Mouse (Mus musculus) forebrain, postnatal 0 days (tissue): ENCODE measurements around the gene G6pc3. TPM values are rescaled to one million over a fixed set of nuclear protein-coding genes. Genes with fewer than 3 reads are reported as not detected.

Source experiments
- ATAC-seq: fragments of 200-750 bp; cut with Nextera tagmentation; 2 replicates; pipeline ENCODE4 v1.8.0; 2017; ENCODE audit warnings: mild to moderate bottlenecking, moderate library complexity
- DNase-seq: peaks from one replicate; pipeline ENCODE4 v3.0.0-alpha.2; 2015
- H3K27ac ChIP-seq: fragments of 300-500 bp; sonication (generic); 2 replicates; pipeline ENCODE4 v1.5.1; 2014; ENCODE audit warnings: low read depth, mild to moderate bottlenecking, antibody characterized with exemption, low read length, moderate library complexity, mixed read lengths
- H3K27me3 ChIP-seq: fragments of 300-500 bp; sonication (generic); 2 replicates; pipeline ENCODE4 v1.6.1; 2014; ENCODE audit warnings: mild to moderate bottlenecking, low read length, mixed read lengths; ENCODE audit not compliant: insufficient read depth
- H3K36me3 ChIP-seq: fragments of 300-500 bp; sonication (generic); 2 replicates; pipeline ENCODE4 v1.6.1; 2014; ENCODE audit warnings: mild to moderate bottlenecking, moderate library complexity; ENCODE audit not compliant: insufficient read depth
- H3K4me1 ChIP-seq: fragments of 300-500 bp; sonication (generic); 2 replicates; pipeline ENCODE4 v1.6.1; 2014; ENCODE audit warnings: antibody characterized with exemption; ENCODE audit not compliant: insufficient read depth
- H3K4me2 ChIP-seq: fragments of 300-500 bp; sonication (generic); 2 replicates; pipeline ENCODE4 v1.6.1; 2014; ENCODE audit warnings: low read depth, mild to moderate bottlenecking, moderate library complexity
- H3K4me3 ChIP-seq: fragments of 300-500 bp; sonication (generic); 2 replicates; pipeline ENCODE4 v1.5.1; 2014; ENCODE audit warnings: low read depth, low read length, mixed read lengths
- H3K9ac ChIP-seq: fragments of 300-500 bp; sonication (generic); 2 replicates; pipeline ENCODE4 v1.6.1; 2014; ENCODE audit warnings: mild to moderate bottlenecking
- H3K9me3 ChIP-seq: fragments of 300-500 bp; sonication (generic); 2 replicates; pipeline ENCODE4 v1.6.1; 2016; ENCODE audit warnings: low read length
- CTCF ChIP-seq: sonication (generic); IDR thresholded peaks from 2 replicates; pipeline ENCODE4 v1.5.1; 2016; ENCODE audit warnings: antibody characterized with exemption, control low read depth, low read depth
- WGBS: fragments of 180-500 bp; shearing (Covaris S2); extraction: QIAGEN DNeasy Blood & Tissue Kit; methylation state at CpG from one replicate; pipeline ENCODE4 v1.1.7; 2014; 5-methylcytosine and 5-hydroxymethylcytosine counted together
- polyA plus RNA-seq: library from polyadenylated mRNA; unstranded; fragments of >200 nt; fragmentation: Nextera tagmentation; extraction: Ambion mirVana; gene quantifications from 2 replicates; pipeline ENCODE4 v1.2.1, GENCODE M21; 2015
- total RNA-seq: library from RNA; depleted of rRNA; stranded (reverse); fragments of >200 nt; gene quantifications from 2 replicates; pipeline ENCODE4 v1.2.3, GENCODE M21; 2014

G6pc3 gene
- total and polyA plus RNA-seq, 2 experiments from 2014 or later = 32.0 to 32.1 TPM

DNA sequence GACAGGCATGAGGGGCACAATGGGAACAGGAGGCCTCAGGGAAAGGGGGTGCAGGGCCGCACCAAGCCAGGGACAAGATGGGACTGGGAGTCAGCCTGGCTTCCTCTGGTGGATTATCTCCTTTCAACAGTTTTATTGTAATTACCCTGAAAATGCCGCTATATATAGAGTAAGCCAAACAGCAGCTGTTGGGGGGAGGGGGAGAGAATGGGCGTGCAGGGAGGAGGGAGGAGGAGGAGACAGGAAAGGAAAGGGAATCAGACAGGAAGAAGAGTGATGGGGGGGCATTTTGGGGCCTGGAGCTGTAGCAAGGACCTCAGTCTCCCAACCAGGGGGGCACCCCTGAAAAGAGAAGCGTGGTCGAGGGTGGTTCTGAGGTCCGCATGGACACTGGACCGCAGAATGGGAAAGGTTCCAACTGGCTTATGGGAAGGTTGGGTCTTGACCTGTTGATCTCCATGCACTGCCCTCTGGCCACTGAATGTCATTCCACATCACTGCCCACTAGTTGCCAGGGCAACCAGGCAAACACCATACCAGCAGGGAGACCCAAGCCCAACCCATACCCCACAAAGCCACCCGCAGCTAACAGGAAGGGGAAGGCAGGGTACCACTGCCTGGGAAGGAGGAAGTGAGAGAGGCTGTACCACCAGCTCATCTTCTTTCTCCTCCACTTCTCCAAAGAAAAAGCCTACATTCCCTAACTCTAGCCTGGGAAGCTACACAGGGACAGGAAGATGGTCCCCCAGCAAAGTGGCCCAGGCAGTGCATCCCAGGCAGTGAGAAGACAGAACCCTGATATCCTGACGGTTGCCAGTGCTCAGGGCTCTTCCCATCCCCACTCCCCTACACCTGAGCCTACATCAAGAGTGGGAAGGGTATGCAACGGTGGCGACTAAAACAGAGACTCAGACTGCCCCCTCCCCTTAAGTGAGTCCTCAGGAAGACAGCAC is 18.7 kb downstream of the G6pc3 start:
- no peak for TF ChIP-seq CTCF
- peak overlapping the region; percentile 81 for H3K27ac ChIP-seq
- H3K9me3 ChIP-seq = no peaks in the 10 kb centered on the region
- peaks cover 22% of the 10 kb centered on the region for H3K4me1 ChIP-seq
- H3K9ac ChIP-seq = 0 out of 2 replicates have a peak overlapping the region, but pooled peaks have one; percentile 22
- DNase-seq (peak; percentile 73), ATAC-seq (peak; percentile 77)
- peaks cover 35% of the 10 kb centered on the region for H3K36me3 ChIP-seq
- no peaks in the 10 kb centered on the region for H3K27me3 ChIP-seq
- 38% methylated on average over 11 of the region's 11 CpGs for WGBS
- no peak overlapping the region for H3K4me2 ChIP-seq
- H3K4me3 ChIP-seq = no peak overlapping the region

DNA sequence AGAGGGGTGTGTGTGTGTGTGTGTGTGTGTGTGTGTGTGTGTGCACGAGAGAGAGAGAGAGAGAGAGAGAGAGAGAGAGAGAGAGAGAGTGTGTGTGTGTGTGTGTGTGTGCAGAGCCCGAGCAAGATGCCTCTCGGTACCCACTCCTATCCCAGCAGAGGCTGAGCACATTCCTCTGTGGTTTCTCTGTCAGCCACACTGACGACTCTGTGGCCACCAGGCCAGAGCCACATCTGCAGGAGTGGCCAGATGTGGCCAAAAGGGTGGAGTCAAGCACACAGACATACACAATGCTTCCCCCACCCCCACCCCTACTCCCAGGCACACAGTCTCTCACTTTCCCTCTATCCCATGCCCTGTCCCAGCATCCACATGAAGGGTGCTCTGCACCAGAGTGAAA is 19.4 kb downstream of the G6pc3 start:
- no peak for ATAC-seq
- peaks cover 31% of the 10 kb centered on the region for H3K36me3 ChIP-seq
- peaks cover 22% of the 10 kb centered on the region for H3K4me1 ChIP-seq
- DNase-seq = no peak
- H3K27ac ChIP-seq = peak overlapping the region; percentile 81; the same call in 1 of the 2 replicates
- H3K4me2 ChIP-seq = no peak overlapping the region
- no peak overlapping the region for H3K4me3 ChIP-seq
- 42% methylated on average over 3 of the region's 4 CpGs for WGBS
- no peak overlapping the region for H3K9ac ChIP-seq
- no peaks in the 10 kb centered on the region for H3K9me3 ChIP-seq
- TF ChIP-seq CTCF = no peak
- H3K27me3 ChIP-seq = no peaks in the 10 kb centered on the region

DNA sequence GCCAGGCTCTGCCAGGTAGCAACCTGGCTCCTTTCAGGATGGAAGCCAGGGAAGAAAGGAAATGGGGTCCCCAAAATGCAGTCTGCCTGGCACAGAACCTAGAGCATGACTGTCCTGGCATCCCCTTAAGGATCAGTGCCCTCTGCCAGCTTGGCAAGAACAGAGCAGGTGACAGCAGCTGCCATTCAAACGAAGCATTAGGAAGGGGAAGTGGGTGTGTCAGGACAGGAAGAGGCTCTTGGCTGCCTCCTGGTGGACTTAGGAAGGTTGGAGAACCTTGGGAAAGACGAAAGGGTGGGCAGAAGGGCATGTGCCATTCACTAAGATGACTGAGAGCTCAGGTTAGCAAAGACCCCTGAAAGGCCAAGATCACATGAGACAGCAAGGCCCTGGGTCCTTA is 20.3 kb downstream of the G6pc3 start:
- DNase-seq = no peak
- no peaks in the 10 kb centered on the region for H3K9me3 ChIP-seq
- no peak overlapping the region for H3K27ac ChIP-seq
- WGBS = 6% methylated on average over 2 of the region's 2 CpGs
- peaks cover 22% of the 10 kb centered on the region for H3K36me3 ChIP-seq
- TF ChIP-seq CTCF = peak; percentile 74
- peaks cover 22% of the 10 kb centered on the region for H3K4me1 ChIP-seq
- no peak overlapping the region for H3K4me2 ChIP-seq
- H3K9ac ChIP-seq = no peak overlapping the region
- H3K4me3 ChIP-seq = no peak overlapping the region
- no peaks in the 10 kb centered on the region for H3K27me3 ChIP-seq
- peak; percentile 12; the same call in 1 of the 2 replicates for ATAC-seq

DNA sequence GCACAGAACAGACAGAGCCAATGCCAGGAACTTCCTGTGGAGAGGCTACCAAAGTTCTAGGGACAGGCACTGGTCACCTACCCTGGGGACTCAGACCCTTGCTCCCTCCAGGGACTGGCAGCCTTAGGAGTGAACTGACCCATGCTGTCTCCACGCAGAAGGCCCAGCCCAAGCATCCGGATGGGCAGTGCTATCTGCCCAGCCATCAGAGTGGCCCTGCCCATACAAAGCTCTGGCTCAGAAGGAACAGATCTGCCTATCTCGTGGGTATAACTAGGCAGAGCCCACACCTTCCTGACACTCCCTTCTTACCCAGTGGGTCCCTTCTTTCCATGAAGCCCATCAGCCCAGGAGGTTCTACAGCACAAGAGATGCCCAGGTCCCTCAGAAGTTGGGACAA is 20.8 kb downstream of the G6pc3 start:
- Histone ChIP-seq H3K36me3 (peaks cover 18% of the 10 kb centered on the region), H3K27ac (no peak overlapping the region), H3K27me3 (no peaks in the 10 kb centered on the region), H3K4me3 (no peak overlapping the region), H3K9ac (no peak overlapping the region), H3K4me2 (no peak overlapping the region), H3K4me1 (peaks cover 24% of the 10 kb centered on the region), H3K9me3 (no peaks in the 10 kb centered on the region)
- no peak for TF ChIP-seq CTCF
- ATAC-seq (no peak), DNase-seq (no peak)
- 72% methylated on average over 3 of the region's 3 CpGs for whole genome bisulfite sequencing

DNA sequence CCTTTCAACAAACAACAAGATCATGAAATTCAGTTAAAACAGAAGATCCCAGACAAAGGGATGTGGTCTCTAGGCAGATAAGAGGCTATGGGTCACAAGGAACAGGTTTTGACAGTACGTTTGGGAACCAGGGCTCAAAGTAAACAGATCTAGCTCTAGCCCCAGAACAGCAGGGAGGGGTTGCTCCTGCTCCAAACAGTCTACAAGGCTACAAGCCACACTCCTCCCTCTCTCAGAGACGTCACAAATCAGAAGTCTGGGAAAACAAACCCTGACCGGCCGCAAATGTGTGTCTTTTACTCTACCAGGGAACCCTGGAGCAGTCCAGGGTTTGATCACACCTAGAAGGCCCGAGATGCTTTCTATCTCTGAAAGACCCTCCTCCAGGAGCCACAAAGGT is 21.6 kb downstream of the G6pc3 start:
- Histone ChIP-seq H3K4me3 (no peak overlapping the region), H3K27ac (no peak overlapping the region), H3K27me3 (no peaks in the 10 kb centered on the region), H3K4me1 (peaks cover 28% of the 10 kb centered on the region), H3K9me3 (no peaks in the 10 kb centered on the region), H3K9ac (no peak overlapping the region), H3K36me3 (peaks cover 9% of the 10 kb centered on the region), H3K4me2 (no peak overlapping the region)
- ATAC-seq = no peak
- no peak for TF ChIP-seq CTCF
- DNase-seq = no peak
- 76% methylated on average over 5 of the region's 5 CpGs for WGBS

DNA sequence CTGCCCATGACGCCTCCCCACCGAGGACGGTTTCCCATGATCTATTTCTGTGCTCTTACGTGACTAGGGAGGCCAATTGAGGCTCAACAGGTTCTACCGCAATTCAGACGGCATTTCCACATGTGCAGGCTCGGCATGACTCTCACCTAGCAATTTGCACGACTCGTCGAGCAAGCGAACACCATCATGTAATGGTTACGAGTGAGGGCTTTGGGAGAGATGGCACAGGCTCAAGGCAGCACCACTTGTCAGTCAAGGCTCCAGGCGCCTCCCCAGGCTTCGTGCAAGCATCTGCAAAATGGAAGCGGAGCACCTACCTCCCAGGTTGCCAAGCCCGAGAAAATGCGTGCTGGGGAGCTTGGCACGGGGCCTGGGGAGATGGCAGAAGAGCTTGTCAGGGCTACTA is 22.5 kb downstream of the G6pc3 start:
- ATAC-seq (no peak), DNase-seq (no peak)
- H3K9me3 ChIP-seq = no peaks in the 10 kb centered on the region
- WGBS = 39% methylated on average over 18 of the region's 18 CpGs
- H3K27me3 ChIP-seq = no peaks in the 10 kb centered on the region
- peaks cover 33% of the 10 kb centered on the region for H3K4me1 ChIP-seq
- peak overlapping the region; percentile 45; the same call in 1 of the 2 replicates for H3K27ac ChIP-seq
- peaks cover 5% of the 10 kb centered on the region; the same call in 1 of the 2 replicates for H3K36me3 ChIP-seq
- TF ChIP-seq CTCF = no peak
- H3K9ac ChIP-seq = no peak overlapping the region
- H3K4me3 ChIP-seq = no peak overlapping the region
- H3K4me2 ChIP-seq = no peak overlapping the region
